Mouse (Mus musculus): Measurements from ENCODE around the gene Ubl7. TPM values are rescaled to one million over a fixed set of nuclear protein-coding genes. Genes with fewer than 3 reads are reported as not detected.

The Ubl7 gene
- polyA plus RNA-seq (2012; rRNA removed) = 22.7 and 27.6 TPM in 2 replicates

DNA sequence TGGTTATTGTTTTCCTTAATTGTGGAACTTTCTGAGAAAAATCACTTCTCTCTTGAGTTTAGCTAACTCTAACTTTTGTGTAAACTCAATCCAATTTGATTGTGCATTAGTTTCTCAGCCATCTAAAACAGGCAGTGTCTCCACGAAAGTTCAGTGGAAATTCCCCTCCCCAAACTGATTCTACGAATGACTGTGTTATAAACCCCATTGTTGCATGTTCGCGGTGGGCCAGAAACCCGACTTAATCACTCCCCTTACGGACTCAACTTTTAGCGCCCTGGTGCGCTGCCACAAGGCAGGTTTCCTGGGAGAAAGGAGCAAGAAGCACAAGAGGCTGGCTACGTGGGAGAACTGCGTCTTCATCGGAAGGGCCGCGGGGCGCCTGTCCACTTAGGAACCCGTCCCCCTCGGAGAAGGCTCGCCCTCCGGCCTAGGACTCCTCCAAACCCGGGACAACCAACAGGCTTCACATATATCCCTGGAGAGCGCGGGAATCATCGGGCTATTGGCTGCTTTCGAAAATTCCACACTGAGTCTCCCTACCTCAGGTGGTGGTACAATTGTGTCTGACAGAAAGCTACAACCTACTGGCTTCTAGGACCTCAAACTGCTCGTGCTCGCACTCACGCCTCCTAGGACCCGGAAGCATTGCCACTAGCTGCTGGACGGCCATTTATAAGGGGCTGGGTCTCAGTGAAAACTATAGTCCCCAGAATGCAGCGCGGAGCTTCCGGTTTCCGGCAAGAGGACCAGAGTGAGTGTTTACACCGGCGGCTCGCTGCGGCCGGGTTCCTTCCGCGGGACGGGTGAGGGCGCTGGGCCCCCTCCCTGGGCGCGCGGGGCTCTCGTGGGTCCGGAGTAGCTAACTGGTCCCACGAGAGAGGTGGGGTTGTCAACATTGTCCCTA, at the start of gene Ubl7:
Gene Ubl7, plus strand, starts transcription at position 726 of the 907 bp plus-strand sequence.

DNA sequence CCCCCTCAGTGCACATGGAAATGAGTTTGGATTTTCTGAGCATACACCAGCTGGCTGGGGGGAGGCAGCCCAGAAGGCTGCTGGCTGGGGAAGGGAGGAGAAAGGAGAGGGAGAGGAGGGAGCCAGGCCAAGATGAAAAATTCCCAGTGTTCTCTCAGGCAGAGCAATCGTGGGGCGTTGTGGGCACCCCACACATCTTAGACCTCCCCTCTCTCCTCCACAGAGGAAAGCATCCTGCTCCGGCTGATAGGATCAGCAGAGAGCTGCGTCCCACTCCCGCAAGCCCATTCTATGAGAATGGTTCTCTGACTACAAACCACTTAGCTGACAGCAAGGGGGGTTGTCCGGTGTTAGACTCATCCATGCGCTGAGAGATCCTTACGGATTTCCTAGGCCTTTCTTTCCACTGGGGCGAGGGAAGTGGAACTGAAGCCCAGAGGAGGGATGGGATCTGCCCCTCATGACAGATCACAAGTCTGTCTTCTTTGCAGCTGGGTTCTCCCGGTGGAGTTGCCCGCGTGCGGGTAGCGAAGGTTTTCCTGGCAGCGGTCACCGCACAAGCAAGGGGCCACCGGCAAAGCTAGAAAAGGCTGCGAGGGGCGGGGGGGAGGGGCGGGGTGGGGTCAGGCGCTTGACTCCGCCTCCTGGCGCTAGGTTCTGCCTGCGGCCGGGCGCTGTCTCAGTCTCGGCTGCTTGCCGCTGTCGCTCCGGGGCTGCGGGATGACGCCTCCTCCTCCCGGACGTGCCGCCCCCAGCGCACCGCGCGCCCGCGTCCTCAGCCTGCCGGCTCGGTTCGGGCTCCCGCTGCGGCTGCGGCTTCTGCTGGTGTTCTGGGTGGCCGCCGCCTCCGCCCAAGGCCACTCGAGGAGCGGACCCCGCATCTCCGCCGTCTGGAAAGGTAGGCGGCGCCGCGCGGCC, 28.9 kb downstream of the Ubl7 start, which contains the start of gene Sema7a:
Gene Sema7a, plus strand, starts transcription at position 682 of the 918 bp plus-strand sequence.

Other genes with a start within 250 kb of the Ubl7 start
- gene Cyp1a2, start 227.3 kb upstream of the Ubl7 start, polyA plus RNA-seq (2012; rRNA removed) = 0.08 TPM in 2 replicates
- gene Cyp1a1, start 223.1 kb upstream of the Ubl7 start, polyA plus RNA-seq (2012; rRNA removed) = 0.12 TPM in 2 replicates
- gene Edc3, start 202.4 kb upstream of the Ubl7 start, polyA plus RNA-seq (2012; rRNA removed) = 6.1 and 7.4 TPM in 2 replicates
- gene Clk3, start 145.1 kb upstream of the Ubl7 start, polyA plus RNA-seq (2012; rRNA removed) = 116 and 134 TPM in 2 replicates
- 6.5 and 8.1 TPM in 2 replicates for gene Arid3b, start 74.2 kb upstream of the Ubl7 start, polyA plus RNA-seq (2012; rRNA removed)
- 0.10 and 0.14 TPM in 2 replicates for gene Sema7a, start 29.1 kb downstream of the Ubl7 start, polyA plus RNA-seq (2012; rRNA removed)
- gene Cyp11a1, start 95.4 kb downstream of the Ubl7 start, polyA plus RNA-seq (2012; rRNA removed) = 0.21 and 0.23 TPM in 2 replicates
- gene Stra6, start 152.8 kb downstream of the Ubl7 start, polyA plus RNA-seq (2012; rRNA removed) = 0.03 and 0.05 TPM in 2 replicates
- not detected in 2 replicates for gene Ccdc33, start 207.8 kb downstream of the Ubl7 start, polyA plus RNA-seq (2012; rRNA removed)

All from liver, embryonic 14 days (tissue).